Mouse (Mus musculus) liver, adult (tissue): ENCODE results near the gene Pabpn1l.
A peak's percentile ranks its signal among the peaks of the same experiment; 100 is the strongest.

Source experiments
- GATA4 ChIP-seq: IDR thresholded peaks from 2 replicates; pipeline ENCODE4 v1.6.1; 2014; ENCODE audit warnings: mild to moderate bottlenecking, low read length; ENCODE audit not compliant: insufficient replicate concordance

Gene Pabpn1l

DNA sequence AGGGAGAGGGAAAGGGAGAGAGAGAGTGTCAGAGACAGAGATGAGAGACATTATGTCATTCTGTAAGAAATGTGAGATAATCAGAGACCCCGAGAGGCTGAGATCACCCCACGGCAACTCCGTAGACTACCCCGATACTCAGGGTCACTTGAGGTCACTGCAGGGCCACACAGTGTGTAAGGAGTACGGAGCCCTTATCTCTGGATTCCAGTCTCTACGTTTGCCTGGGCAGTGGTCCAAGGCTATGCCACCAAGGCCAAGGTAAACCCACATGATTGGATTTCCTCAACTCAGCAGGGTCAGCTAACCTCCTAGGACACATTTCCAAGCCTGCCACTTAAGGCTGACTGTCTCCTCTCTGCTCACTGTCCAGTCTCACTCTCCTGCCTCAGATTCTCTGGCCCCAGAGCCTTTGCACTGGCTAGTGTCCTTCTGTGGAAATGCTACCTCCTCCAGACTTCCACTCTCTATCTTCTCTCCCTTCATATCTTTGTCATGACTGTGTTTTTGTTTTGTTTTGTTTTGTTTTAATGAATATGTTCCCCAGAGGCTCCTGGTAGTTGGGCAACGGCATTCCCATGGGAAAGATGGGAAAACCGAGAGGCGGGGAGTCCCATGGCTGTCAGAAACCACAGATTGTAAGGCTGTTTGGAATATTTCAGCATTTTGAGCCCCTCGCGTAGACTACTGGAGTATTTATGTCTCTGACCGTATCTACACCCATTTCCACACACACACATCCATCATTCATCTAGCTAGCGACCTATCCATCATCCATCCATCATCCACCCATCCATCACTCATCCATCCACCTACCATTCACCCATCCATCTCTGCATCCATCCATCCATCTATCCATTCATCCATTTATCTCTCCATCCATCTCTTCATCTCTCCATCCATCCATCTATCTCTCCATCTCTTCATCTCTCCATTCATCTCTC is 33.8 kb upstream of the Pabpn1l start:
- 0 out of 2 replicates have a peak, but pooled peaks have one; percentile 47 for TF ChIP-seq GATA4

DNA sequence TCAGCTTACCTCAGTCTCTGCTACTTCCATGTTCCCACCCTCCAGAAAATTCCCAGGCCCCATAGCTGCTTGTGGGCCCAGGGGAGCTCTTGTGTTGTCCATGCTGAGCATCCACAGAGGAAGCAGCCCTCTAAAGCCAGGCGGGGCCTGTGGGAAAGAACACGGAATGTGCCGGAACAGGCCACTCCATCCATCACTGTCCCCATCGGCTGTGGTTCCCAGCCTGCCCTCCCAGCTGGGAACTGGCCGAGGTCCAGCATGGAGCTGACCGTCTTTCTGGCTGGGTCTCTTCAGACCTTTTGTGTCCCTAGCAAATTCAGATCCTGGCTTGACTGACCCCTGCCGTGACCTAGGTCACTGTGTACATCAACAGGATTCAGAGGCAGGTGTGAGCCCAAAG is 32.2 kb upstream of the Pabpn1l start:
- no peak for TF ChIP-seq GATA4

DNA sequence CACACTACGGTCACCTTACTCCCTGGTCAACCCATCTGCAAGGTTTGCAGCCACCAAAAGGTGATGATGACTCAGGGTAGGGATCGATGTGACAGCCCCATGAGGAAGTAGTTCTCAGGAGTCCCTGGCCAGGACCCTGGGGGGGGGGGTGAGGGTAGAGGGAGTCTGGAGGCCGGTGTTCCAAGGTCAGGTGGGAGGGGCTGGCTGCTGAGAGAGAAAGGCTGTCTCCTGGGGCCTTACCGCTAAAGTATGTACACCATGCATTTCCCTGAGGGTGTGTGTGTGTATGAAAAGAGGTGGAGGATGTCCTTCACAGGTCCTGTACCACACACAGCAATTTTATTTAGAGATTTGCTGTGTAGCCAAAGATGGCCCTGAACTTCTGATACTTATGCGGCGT is 30.1 kb upstream of the Pabpn1l start:
- TF ChIP-seq GATA4, result no peak

DNA sequence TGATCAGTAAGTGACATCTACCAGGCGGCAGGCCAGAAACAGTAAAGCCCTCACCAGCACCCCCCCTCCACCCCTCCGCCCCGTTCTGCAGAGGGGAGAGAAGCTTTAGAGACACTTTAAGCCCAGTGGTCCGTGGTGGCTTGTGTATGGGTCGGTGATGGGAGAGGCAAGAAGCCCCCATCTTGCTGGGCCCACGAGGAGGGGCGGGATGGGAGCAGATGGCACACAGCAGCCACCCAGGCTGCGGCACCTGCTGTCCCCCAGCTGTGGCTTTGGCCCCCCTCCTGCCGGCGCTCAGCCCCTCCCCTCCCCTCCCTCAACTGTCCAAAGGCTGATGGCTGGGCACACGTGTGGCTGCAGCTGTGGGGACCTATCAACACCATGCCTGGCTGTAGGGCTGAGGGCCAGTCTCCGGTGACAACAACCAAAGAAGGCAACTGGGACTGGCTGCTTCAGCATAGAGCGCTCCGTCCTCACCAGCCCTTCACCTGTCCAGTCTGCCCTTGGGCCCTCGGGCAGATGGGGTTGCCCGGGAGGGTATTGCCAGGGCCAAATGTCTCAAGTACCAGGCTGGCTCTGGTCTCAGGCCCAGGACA is 28.9 kb upstream of the Pabpn1l start:
- no peak for TF ChIP-seq GATA4

DNA sequence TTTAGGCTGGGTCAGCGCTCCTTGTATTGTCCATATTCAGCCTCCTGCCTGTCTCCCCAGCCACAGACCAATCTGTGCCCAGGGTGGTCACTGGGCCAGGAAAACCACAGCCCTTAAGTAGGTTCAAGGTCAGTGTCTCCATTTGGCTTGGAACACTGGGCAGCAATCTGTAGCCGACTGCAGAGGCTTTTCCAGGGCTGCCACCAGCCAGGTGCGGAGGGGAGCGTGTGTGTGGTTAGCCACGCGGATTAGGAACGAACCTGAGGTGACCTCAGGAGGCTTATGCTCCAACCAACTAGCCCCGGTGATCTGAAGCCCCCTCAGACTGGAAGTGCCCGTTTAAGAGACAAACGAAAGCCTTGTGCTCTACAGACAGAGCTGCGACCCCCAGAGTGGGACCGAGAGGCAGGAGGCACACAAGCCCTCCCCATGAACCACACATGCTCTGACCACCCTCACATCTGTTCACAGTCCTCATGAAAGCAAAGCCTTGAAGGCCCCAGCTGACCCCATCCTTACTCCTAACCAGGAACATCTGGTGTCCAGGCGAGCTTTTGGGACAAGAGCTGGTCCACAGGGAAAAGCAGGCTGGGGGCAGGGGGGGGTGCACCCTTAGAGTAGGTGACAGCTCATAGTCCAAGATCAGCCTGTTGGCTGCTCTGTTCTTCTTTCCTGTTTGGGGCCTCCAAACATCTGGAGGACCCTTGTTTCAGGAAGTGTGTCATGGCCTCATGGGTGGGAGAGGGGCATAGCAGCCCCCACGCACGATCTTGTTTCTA is 25.8 kb upstream of the Pabpn1l start:
- no peak for TF ChIP-seq GATA4

DNA sequence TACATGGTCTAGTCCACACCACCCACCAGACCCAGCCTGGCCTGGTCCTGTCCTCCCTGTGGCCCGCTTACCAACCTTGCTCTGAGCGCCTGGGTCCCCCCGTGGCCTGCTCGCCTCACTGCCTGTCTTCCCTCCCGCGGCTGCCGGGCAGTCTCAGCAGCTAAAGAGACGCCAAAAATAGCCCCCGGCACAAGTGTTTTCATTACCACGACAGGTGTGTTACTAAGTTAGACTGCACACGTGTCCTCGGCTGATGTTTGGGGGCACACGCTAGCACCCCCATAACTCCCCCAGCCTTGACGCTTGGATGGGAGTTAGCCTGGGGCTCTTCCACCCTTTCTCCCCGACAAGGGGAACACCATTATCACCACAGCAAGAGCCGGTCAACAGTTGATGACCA is 23.8 kb upstream of the Pabpn1l start:
- TF ChIP-seq GATA4, result no peak

DNA sequence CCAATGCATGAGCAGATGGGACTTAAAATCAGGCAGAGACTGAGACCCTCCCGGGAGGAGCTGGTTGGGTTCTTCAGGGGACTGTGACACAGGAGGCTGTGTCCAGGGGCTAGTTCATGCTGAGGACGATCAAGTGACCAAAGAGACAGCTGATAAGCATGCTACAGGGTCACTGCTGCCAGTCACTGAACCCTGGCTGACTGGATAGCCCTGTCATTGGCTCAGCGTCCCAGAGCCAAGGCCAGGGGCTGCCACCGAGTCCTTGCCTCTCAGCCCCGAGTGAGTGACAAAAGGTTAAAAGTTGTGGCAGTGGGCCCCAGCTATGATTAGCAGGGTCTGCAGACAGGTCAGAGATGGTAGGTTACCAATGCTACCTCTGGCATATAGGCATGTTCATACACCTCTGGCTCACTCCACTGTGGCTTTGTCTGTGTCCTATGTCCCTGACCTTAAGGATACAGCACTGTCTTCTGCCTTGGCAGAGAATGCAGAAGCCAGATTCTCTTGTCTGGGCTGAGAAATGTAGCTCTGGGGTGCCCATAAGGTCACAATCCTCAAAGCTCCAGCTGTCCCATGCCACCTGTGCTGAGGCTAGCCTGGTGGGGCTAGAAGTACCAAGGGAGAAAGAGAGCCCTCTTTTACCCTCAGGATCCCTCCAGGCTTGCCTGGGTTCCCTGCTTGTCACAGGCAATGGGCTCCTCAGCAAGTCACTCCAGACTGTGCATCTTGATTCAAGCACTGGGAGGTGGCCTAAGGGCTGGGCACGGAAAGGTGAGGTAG is 21.8 kb upstream of the Pabpn1l start:
- no peak for TF ChIP-seq GATA4

DNA sequence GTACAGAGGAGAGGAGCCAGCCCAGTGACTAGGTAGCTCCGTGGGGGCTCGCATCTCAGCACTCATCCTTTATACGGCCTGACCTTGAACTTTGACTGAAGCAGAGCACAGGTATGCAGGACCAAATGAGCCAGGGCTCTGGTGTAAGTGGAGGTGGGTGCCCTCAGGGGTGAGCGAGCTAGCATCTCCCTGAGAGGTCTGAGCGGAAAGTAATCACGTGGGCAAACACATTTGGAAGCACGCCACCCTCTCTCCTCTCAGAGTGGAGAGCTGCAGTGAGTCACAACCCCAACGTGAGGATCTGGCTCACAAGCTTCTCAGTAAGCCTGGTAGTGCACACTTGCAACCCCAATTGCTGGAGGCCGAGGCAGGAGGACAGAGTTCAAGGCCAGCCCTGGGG is 19.5 kb upstream of the Pabpn1l start:
- TF ChIP-seq GATA4, result no peak

DNA sequence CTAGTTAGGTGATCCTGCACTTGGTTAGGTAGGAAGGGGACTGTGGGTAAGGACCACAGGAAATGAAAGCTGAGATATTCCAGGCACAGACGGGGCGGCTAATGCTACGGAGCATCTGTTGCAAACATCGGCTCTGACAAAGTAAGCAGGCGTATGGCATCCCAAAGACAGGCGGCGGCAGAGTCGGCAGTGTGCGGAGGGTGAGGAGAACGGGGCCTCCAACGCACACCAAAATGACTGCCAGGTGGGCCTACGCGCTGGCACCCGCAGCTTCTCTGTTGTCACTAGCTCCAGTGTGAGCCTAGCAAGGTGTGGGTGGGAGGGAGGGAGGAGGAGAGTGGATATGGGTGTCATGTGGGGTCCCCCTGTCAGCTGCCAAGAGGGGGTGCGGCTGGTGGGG is 18.9 kb upstream of the Pabpn1l start:
- no peak for TF ChIP-seq GATA4

DNA sequence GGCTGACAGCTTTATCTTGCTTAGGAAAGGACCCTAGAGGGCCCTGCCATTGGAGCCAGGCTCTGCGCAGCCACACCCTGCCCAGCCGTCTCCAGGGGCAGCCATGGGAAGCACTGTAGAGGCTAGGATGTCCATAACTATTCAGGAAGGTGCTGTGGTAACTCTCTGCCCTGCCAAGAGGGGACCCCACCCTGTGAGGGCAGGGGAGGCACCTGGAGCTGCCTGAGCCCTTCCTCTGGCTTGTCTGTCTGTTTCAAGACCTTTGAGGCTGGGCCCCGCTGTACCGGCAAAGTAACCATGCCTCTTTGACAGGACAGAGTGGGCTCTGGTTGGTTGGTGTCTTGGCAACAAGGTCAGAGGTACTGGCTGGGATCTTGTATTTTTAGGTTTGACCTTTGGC is 18.3 kb upstream of the Pabpn1l start:
- no peak for TF ChIP-seq GATA4

DNA sequence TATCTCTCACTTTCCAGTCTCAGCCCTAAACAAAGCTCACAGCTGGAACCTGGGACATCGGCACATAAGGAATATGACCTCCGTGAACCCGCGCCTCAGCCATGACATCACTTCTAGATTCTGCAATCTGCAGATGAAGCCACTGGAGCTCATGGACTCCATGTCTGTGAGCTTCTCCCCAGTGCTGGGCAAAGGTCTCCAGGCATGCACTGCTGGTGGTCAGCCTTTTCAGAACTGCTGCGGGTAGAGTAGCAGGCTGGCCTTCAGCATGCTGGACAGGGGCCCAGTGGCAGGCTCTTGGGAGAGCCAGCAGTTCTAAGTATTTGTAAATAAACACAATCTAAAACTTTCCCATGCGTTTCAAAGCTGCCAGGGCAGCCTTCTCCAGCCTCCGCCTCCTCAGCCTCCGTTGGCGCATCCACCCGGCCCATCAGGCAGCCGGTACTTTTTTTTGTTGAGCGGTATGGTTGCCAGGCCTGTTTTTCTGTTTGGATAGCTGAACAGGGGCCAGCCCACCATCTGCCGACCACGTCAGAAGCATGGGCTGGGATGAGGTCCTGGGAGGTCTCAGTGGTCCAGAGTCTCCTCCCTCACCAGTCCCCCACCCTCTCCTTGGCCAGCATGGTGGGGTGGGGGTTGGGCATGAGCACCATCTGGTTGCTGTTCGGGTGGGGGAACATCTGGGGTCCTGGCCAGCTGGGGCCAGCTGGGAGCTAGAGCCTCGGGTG is 17.1 kb upstream of the Pabpn1l start:
- TF ChIP-seq GATA4, result no peak

DNA sequence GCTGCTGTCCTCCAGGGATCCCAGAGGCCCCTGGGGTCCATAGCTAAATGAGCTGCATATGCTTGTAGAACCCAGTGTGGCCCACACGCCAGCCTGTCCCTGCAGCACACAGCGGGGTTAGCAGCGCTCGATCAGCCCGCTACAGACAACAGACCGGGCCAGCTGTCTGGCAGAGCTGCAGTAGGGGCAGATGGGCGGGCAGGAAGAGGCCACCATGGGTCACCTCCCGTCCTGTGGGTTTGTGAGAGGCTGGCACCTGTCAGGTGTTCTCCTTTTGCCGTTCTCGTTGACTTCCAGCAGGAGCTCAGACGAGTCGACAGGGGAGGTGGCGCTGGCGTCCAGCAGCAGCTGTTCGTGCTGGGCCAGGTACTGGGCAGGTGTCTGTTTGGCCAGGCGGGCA is 16.1 kb upstream of the Pabpn1l start:
- TF ChIP-seq GATA4, result no peak

DNA sequence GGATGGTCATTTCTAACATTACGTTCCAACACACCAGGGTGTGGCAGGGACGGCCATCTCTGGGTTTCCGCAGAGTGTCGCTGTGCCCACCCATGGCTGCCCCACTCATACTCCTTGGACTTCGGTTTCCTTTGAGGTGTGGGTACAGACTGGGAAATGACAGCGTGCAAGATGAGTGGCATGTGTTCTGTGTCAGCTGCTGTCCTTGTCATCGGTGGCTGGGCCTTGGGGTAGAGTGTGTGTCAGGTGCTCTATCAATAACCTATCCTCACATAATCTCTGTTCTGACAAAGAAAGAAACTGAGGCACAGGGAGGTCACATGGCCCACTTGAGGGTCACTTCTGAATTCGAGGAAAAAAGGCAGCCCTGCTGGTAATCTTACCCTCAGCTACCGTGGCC is 14.7 kb upstream of the Pabpn1l start:
- no peak for TF ChIP-seq GATA4

DNA sequence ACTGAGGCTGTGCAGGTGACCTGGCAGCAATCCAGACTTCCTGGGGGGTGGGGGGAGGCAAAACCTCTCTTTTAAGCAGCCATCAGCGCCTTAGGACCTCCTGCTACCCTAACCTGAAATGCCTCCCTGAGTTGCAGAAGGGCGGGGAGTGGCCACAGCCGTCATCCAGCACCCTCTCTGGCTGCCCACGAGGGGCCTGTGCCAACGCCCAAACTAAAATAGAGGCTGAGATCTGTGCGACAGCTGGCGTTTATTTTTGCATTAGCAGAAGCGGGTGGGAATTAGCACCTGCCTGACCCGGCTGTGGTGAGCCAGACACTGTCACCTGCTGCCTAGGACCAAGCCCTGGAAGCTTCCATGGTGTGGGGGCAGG is 14.2 kb upstream of the Pabpn1l start:
- no peak for TF ChIP-seq GATA4

DNA sequence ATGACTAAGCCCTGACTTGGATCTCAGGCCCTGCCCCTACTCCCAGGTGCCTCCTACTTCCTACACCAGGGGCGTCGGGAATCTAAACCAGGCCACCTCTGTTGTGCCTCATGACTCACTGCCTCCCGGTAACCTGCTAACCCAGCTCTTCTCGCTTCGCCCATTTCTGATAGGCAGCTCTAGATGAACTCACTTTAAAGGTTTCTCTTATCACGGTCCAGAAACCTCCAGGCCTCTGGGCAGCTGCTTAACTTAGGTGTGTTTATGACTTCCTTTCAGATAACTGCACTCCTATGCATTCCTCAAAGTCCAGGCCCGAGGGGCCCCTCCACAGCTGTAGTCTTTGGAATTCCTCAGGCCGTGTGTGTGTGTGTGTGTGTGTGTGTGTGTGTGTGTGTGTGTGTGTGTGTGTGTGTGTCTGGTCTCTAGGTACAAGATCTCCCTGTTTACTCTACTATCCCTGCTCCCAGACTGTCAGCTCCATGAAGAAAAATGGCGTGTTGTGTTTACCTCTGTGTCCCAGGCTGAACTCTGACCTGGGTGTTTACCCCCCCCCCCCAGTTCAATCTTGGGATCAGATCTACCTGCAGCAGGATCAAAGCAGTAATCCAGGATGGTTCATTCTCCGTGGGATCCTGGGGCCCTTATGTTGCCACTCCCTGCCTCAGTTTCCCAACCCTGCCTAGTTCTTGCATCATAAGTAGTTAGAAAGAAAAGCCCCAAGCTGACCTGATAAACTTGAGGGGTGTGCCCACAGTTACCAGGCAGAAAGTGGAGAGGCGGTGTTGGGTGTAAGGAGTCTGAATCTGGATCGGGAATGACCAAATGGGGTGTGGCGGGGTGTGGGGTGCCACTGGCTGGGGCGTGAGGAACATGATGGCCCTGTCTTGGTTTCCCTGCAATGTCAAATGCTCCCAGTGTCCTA is 13.6 kb upstream of the Pabpn1l start:
- TF ChIP-seq GATA4, result no peak
